Mouse (Mus musculus) C2C12 (cell line): ENCODE measurements around the gene Serpinb5. TPM values are rescaled to one million over a fixed set of nuclear protein-coding genes. Genes with fewer than 3 reads are reported as not detected.

Experiments used
- H3K27me3 ChIP-seq: one replicate; pipeline ENCODE4 v1.6.1; 2011; ENCODE audit not compliant: control insufficient read depth, insufficient read depth, insufficient read length
- H3K36me3 ChIP-seq: one replicate; pipeline ENCODE4 v1.6.1; 2011; ENCODE audit not compliant: control insufficient read depth, insufficient read depth
- H3K4me3 ChIP-seq: one replicate; pipeline ENCODE4 v1.5.1; 2011; ENCODE audit warnings: mild to moderate bottlenecking, control low read depth; ENCODE audit not compliant: poor library complexity, insufficient read depth, severe bottlenecking
- H3K79me2 ChIP-seq: one replicate; pipeline ENCODE4 v1.6.1; 2011; ENCODE audit not compliant: control insufficient read depth, insufficient read depth
- H3K79me3 ChIP-seq: one replicate; pipeline ENCODE4 v1.6.1; 2011; ENCODE audit warnings: low read depth, control low read depth
- H3ac ChIP-seq: one replicate; pipeline ENCODE3; 2011; ENCODE audit warnings: low read depth; ENCODE audit not compliant: control insufficient read depth, insufficient read length
- CEBPB ChIP-seq: IDR thresholded peaks from one replicate; pipeline ENCODE4 v1.6.1; 2011; ENCODE audit warnings: low read depth, mild to moderate bottlenecking, control low read depth, moderate library complexity
- CTCF ChIP-seq: IDR thresholded peaks from one replicate; pipeline ENCODE4 v1.5.1; 2011; ENCODE audit not compliant: control insufficient read depth, insufficient read depth, insufficient read length
- FOSL1 ChIP-seq: IDR thresholded peaks from one replicate; pipeline ENCODE4 v1.8.0; 2011; ENCODE audit warnings: mild to moderate bottlenecking, low read length; ENCODE audit not compliant: poor library complexity, insufficient read depth, severe bottlenecking
- MAX ChIP-seq: IDR thresholded peaks from one replicate; pipeline ENCODE4 v1.6.1; 2011; ENCODE audit warnings: mild to moderate bottlenecking, control low read depth
- MYOD1 ChIP-seq: IDR thresholded peaks from one replicate; pipeline ENCODE4 v1.6.1; 2011; ENCODE audit warnings: low read depth; ENCODE audit not compliant: control insufficient read depth, insufficient read length
- MYOG ChIP-seq: IDR thresholded peaks from one replicate; pipeline ENCODE4 v1.6.1; 2011; ENCODE audit not compliant: control insufficient read depth, insufficient read length; ENCODE audit errors: extremely low read depth
- USF1 ChIP-seq: IDR thresholded peaks from one replicate; pipeline ENCODE4 v1.6.1; 2011; ENCODE audit warnings: low read depth, mild to moderate bottlenecking, control low read depth, moderate library complexity
- polyA plus RNA-seq: library from polyadenylated mRNA; unstranded; fragments of >200 nt; fragmentation: generic; extraction: Trizol; gene quantifications from one replicate; pipeline ENCODE4 v1.2.1, GENCODE M21; 2012; ENCODE audit warnings: missing spikeins

Serpinb5 gene
- polyA plus RNA-seq, 1 experiment = not detected

DNA sequence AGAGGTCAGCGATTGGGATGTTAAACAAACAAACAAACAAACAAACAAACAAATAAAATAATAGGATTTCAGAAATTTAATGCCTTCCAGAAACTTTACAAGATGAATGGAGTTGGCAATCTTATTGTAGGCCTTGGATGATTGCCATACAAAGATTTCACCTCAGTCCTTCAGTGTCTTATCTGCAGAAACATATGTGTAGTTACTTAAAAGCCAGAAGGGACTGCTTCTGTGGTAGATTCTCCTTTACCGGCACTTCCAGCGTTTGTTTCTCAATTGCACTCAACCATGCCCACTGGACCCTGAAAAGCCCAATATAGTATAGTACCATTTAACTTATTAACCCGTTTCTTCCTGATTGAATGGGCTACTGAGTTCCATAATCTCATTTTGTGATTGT lies 32.2 kb upstream of the Serpinb5 start:
- Histone ChIP-seq H3K36me3 (no peaks in the 10 kb centered on the region), H3ac (no peak overlapping the region)

DNA sequence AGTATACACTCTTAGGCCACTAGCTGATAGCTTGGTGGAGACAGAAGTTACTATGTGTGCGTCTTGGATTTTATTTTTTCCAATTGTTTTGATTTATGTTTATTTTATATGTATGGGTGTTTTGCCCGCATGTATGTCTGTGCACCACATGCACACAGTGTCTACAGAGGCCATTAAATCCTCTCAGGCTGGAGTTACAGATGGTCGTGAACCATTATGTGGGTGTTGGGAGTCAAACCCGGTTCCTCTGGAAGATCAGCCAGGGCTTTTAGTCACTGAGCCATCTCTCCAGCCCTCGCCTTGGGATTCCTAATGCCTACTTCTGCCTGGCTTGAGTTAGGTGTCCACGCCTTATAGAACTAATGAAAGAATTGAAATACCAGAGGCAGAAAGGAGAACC lies 4.6 kb downstream of the Serpinb5 start:
- H3ac ChIP-seq = no peak overlapping the region
- H3K4me3 ChIP-seq = no peak overlapping the region
- no peaks in the 10 kb centered on the region for H3K27me3 ChIP-seq
- no peaks in the 10 kb centered on the region for H3K79me3 ChIP-seq
- H3K36me3 ChIP-seq = no peaks in the 10 kb centered on the region
- H3K79me2 ChIP-seq = no peaks in the 10 kb centered on the region
- TF ChIP-seq MYOD1 (no peak), CEBPB (no peak), USF1 (no peak), MYOG (no peak), MAX (no peak), FOSL1 (no peak)

More for the DNA sequence above, 32.2 kb upstream of the Serpinb5 start:
- Histone ChIP-seq H3K27me3 (no peaks in the 10 kb centered on the region), H3K79me2 (no peaks in the 10 kb centered on the region), H3K4me3 (no peak overlapping the region), H3K79me3 (no peaks in the 10 kb centered on the region)
- TF ChIP-seq MYOG (no peak), MAX (no peak), CEBPB (no peak), FOSL1 (no peak), CTCF (no peak), MYOD1 (no peak), USF1 (no peak)

DNA sequence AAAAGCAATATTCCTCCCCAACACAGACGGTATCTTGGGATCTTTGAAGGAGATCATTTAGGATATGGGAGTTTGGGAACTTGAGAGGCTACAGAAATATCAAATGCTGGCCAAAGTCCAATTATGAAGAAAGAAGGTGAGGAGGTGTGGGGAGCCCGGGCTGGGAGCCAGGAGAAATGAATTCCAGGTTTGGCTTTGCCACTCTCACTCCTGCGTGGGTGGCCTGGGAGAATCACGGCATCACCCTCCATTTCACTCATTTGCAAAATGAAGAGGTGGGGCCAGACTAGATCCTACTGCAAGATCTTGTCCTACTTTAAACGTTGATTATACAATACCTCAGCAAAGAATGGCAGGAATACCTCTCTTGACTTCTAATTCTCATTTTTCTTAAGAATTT lies 5.1 kb downstream of the Serpinb5 start:
- H3K79me3 ChIP-seq = no peaks in the 10 kb centered on the region
- TF ChIP-seq MYOG (no peak), FOSL1 (no peak), USF1 (no peak), CEBPB (no peak), MYOD1 (no peak), MAX (no peak), CTCF (no peak)
- H3K36me3 ChIP-seq = no peaks in the 10 kb centered on the region
- H3K27me3 ChIP-seq = no peaks in the 10 kb centered on the region
- H3ac ChIP-seq = no peak overlapping the region
- H3K79me2 ChIP-seq = no peaks in the 10 kb centered on the region
- no peak overlapping the region for H3K4me3 ChIP-seq

GRCm38 (mm10) chr1:106866768-106867167 lies 5.8 kb downstream of the Serpinb5 start:
- TF ChIP-seq FOSL1 = no peak
- TF ChIP-seq USF1 = no peak
- no peak for TF ChIP-seq MAX
- no peak for TF ChIP-seq CEBPB
- no peak for TF ChIP-seq MYOD1
- TF ChIP-seq MYOG = no peak
- H3K79me2 ChIP-seq = no peaks in the 10 kb centered on the region

DNA sequence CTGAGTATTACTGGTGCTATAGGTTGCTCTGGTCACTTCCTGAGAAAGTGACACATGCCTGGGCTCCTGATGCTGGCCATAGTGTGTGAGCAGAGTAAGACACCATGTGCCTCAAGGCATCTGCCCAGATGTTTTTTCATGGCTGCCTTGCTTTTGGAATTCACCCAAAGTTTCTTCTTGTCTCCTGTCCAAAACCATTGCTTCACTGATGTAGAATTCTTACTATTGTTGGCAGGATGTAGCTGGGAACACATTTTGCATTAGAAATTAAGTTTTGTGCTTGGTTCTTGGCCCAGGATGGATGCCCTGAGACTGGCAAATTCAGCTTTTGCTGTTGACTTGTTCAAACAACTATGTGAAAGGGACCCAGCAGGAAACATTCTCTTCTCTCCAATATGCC lies 9.0 kb downstream of the Serpinb5 start:
- Histone ChIP-seq H3K79me3 (no peaks in the 10 kb centered on the region), H3K79me2 (no peaks in the 10 kb centered on the region), H3K27me3 (no peaks in the 10 kb centered on the region), H3K4me3 (no peak overlapping the region), H3K36me3 (no peaks in the 10 kb centered on the region), H3ac (no peak overlapping the region)
- TF ChIP-seq MYOG = no peak
- TF ChIP-seq USF1 = no peak
- TF ChIP-seq CEBPB = no peak
- no peak for TF ChIP-seq FOSL1
- no peak for TF ChIP-seq MAX
- no peak for TF ChIP-seq MYOD1

More at GRCm38 (mm10) chr1:106866768-106867167, 5.8 kb downstream of the Serpinb5 start:
- Histone ChIP-seq H3K27me3 (no peaks in the 10 kb centered on the region), H3K36me3 (no peaks in the 10 kb centered on the region), H3ac (no peak overlapping the region), H3K4me3 (no peak overlapping the region), H3K79me3 (no peaks in the 10 kb centered on the region)

DNA sequence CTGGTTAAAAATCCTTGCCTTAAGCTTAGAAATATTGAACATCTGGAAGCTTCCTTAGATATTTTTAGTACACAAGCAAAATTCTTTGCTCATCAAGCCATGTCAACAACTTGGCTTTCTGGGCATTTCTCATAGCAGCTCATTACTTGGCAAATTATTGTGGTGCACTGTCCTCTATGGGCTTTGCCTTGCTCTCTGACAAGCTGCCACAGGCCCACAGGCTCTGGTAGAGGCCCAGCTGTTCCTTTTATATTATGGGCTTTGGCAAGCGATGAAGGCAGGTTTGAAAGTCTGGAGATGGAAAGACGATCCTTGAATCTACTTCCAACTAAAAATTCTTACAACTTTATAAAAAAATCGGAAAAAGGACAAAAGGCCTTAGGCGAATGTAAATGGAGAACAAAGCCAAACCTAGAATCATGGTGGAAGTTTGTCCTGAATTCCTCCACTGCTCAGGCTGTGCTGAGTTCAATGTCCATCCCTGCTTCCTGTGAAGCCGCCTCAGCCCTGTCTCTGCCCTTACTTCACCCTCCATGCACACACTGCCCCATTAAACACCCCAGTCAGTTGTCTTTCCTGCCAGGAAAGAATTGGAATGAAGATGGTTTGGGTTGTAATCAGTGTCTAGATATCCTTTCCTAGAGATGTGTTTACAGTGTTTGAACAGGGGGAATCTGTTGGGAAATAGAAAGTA lies 14.4 kb downstream of the Serpinb5 start:
- TF ChIP-seq MYOG = no peak
- no peak for TF ChIP-seq CEBPB
- no peak for TF ChIP-seq CTCF
- TF ChIP-seq MAX = no peak
- TF ChIP-seq MYOD1 = no peak
- no peak for TF ChIP-seq FOSL1
- TF ChIP-seq USF1 = no peak
- H3K36me3 ChIP-seq = no peaks in the 10 kb centered on the region
- no peak overlapping the region for H3K4me3 ChIP-seq
- no peak overlapping the region for H3ac ChIP-seq
- H3K79me3 ChIP-seq = no peaks in the 10 kb centered on the region
- H3K27me3 ChIP-seq = no peaks in the 10 kb centered on the region
- no peaks in the 10 kb centered on the region for H3K79me2 ChIP-seq
